Mouse (Mus musculus) embryonic facial prominence, embryonic 15.5 days (tissue): ENCODE measurements around the gene Limk2. TPM values are rescaled to one million over a fixed set of nuclear protein-coding genes. Genes with fewer than 3 reads are reported as not detected.
A peak's percentile ranks its signal among the peaks of the same experiment; 100 is the strongest.

Source experiments
- ATAC-seq: fragments of 200-750 bp; cut with Nextera tagmentation; 2 replicates; pipeline ENCODE4 v1.8.0; 2017; ENCODE audit warnings: low read depth, moderate TSS enrichment; ENCODE audit not compliant: insufficient number of reproducible peaks, low FRiP score, low TSS enrichment
- H3K27ac ChIP-seq: fragments of 300-500 bp; sonication (generic); replicated peaks from 2 replicates; pipeline ENCODE4 v1.5.1; 2015; ENCODE audit warnings: mild to moderate bottlenecking, inconsistent platforms
- H3K27me3 ChIP-seq: fragments of 300-500 bp; sonication (generic); 2 replicates; pipeline ENCODE4 v1.6.1; 2015; ENCODE audit warnings: inconsistent platforms
- H3K36me3 ChIP-seq: fragments of 300-500 bp; sonication (generic); 2 replicates; pipeline ENCODE4 v1.6.1; 2015; ENCODE audit warnings: mild to moderate bottlenecking, inconsistent platforms
- H3K4me1 ChIP-seq: fragments of 300-500 bp; sonication (generic); 2 replicates; pipeline ENCODE4 v1.6.1; 2015; ENCODE audit warnings: inconsistent platforms
- H3K4me2 ChIP-seq: fragments of 300-500 bp; sonication (generic); replicated peaks from 2 replicates; pipeline ENCODE4 v1.6.1; 2015; ENCODE audit warnings: mild to moderate bottlenecking, inconsistent platforms
- H3K4me3 ChIP-seq: fragments of 300-500 bp; sonication (generic); replicated peaks from 2 replicates; pipeline ENCODE4 v1.5.1; 2015; ENCODE audit warnings: mild to moderate bottlenecking, inconsistent platforms
- H3K9ac ChIP-seq: fragments of 300-500 bp; sonication (generic); 2 replicates; pipeline ENCODE4 v1.6.1; 2015; ENCODE audit warnings: inconsistent platforms
- H3K9me3 ChIP-seq: fragments of 300-500 bp; sonication (generic); replicated peaks from 2 replicates; pipeline ENCODE4 v1.6.1; 2016; ENCODE audit warnings: inconsistent platforms
- WGBS: fragments of 180-500 bp; shearing (Covaris S2); methylation state at CpG from one replicate; pipeline ENCODE4 v1.1.7; 2015; 5-methylcytosine and 5-hydroxymethylcytosine counted together
- polyA plus RNA-seq: library from polyadenylated mRNA; unstranded; fragments of >200 nt; fragmentation: Nextera tagmentation; extraction: Ambion mirVana; gene quantifications from 2 replicates; pipeline ENCODE4 v1.2.1, GENCODE M21; 2015

Limk2 gene
- polyA plus RNA-seq, 1 experiment from 2014 or later = 103 TPM

DNA sequence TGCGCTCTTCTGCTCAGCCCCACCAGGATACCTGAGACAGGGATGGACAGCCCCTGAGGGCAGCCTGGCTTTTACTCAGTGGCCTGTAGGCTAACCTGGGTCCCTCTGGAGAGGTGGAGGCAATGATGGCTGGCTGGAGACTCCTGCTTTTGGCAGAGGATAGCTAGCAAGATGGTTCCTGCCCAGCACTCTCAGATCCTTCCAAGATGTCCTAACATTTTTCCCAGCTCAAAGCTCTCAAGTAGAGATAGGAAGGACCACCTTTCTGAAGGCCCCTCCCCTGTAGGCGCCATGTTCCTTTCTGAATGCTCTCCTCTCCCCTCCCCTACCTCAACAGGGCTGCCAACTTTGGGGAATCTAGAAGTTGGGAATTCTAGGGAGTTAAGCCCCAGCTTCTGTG lies 114.3 kb downstream of the Limk2 start:
- no peaks in the 10 kb centered on the region for H3K9me3 ChIP-seq
- H3K4me2 ChIP-seq = no peak overlapping the region; the same call in 1 of the 2 replicates
- no peaks in the 10 kb centered on the region for H3K27me3 ChIP-seq
- H3K4me1 ChIP-seq = peaks cover 52% of the 10 kb centered on the region
- peak overlapping the region; percentile 17; the same call in 1 of the 2 replicates for H3K27ac ChIP-seq
- H3K4me3 ChIP-seq = peak overlapping the region; percentile 15; the same call in 1 of the 2 replicates
- no peak for ATAC-seq
- H3K9ac ChIP-seq = no peak overlapping the region
- 91% methylated on average over 2 of the region's 2 CpGs for WGBS
- peaks cover 61% of the 10 kb centered on the region for H3K36me3 ChIP-seq

Other genes starting within 250 kb of the Limk2 start
- gene Sfi1, start 215.7 kb downstream of the Limk2 start, polyA plus RNA-seq = 18.1 and 18.6 TPM in 2 replicates
- 50.3 and 50.4 TPM in 2 replicates for gene Eif4enif1, start 206.8 kb downstream of the Limk2 start, polyA plus RNA-seq
- gene Drg1, start 142.8 kb downstream of the Limk2 start, polyA plus RNA-seq = 188 and 201 TPM in 2 replicates
- gene Patz1, start 120.3 kb downstream of the Limk2 start, polyA plus RNA-seq = 43.4 and 46.3 TPM in 2 replicates
- gene Pik3ip1, start 78.8 kb downstream of the Limk2 start, polyA plus RNA-seq = 13.9 and 15.8 TPM in 2 replicates
- gene Rnf185, start 43.2 kb upstream of the Limk2 start, polyA plus RNA-seq = 35.6 and 37.6 TPM in 2 replicates
- 1.1 and 1.5 TPM in 2 replicates for gene Pla2g3, start 79.1 kb upstream of the Limk2 start, polyA plus RNA-seq
- 1.7 and 1.9 TPM in 2 replicates for gene Inpp5j, start 95.6 kb upstream of the Limk2 start, polyA plus RNA-seq
- gene Selenom, start 105.5 kb upstream of the Limk2 start, polyA plus RNA-seq = 197 and 208 TPM in 2 replicates
- gene Smtn, start 131.4 kb upstream of the Limk2 start, polyA plus RNA-seq = 89.2 and 93.7 TPM in 2 replicates
- 26.8 and 27.9 TPM in 2 replicates for gene Morc2a, start 240.0 kb upstream of the Limk2 start, polyA plus RNA-seq